Mouse (Mus musculus) stomach, postnatal 0 days (tissue): ENCODE results near the gene Slc2a8. TPM values are rescaled to one million over a fixed set of nuclear protein-coding genes. Genes with fewer than 3 reads are reported as not detected.

ENCODE experiments used
- ATAC-seq: fragments of 200-750 bp; cut with Nextera tagmentation; 2 replicates; pipeline ENCODE4 v1.8.0; 2017; ENCODE audit not compliant: low FRiP score, low TSS enrichment
- DNase-seq: peaks from one replicate; pipeline ENCODE4 v3.0.0-alpha.2; 2016; ENCODE audit warnings: low spot score
- H3K27ac ChIP-seq: fragments of 300-500 bp; sonication (generic); replicated peaks from 2 replicates; pipeline ENCODE4 v1.5.1; 2014; ENCODE audit warnings: mild to moderate bottlenecking, control low read depth
- H3K27me3 ChIP-seq: fragments of 300-500 bp; sonication (generic); 2 replicates; pipeline ENCODE4 v1.6.1; 2014; ENCODE audit warnings: low read length; ENCODE audit not compliant: control insufficient read depth, insufficient read depth
- H3K36me3 ChIP-seq: fragments of 300-500 bp; sonication (generic); 2 replicates; pipeline ENCODE4 v1.6.1; 2014; ENCODE audit warnings: low read length, mixed read lengths; ENCODE audit not compliant: control insufficient read depth, insufficient read depth
- H3K4me1 ChIP-seq: fragments of 300-500 bp; sonication (generic); replicated peaks from 2 replicates; pipeline ENCODE4 v1.6.1; 2014; ENCODE audit warnings: antibody characterized with exemption; ENCODE audit not compliant: control insufficient read depth, insufficient read depth
- H3K4me2 ChIP-seq: fragments of 300-500 bp; sonication (generic); replicated peaks from 2 replicates; pipeline ENCODE4 v1.6.1; 2014; ENCODE audit warnings: low read depth, mild to moderate bottlenecking, control low read depth, moderate library complexity
- H3K4me3 ChIP-seq: fragments of 300-500 bp; sonication (generic); 2 replicates; pipeline ENCODE4 v1.5.1; 2014; ENCODE audit warnings: low read depth, low read length, control low read depth
- H3K9ac ChIP-seq: fragments of 300-500 bp; sonication (generic); 2 replicates; pipeline ENCODE4 v1.6.1; 2014; ENCODE audit warnings: mild to moderate bottlenecking, low read length, control low read depth, mixed read lengths
- H3K9me3 ChIP-seq: fragments of 300-500 bp; sonication (generic); 2 replicates; pipeline ENCODE4 v1.6.1; 2016; ENCODE audit warnings: low read length; ENCODE audit not compliant: control insufficient read depth
- CTCF ChIP-seq: IDR thresholded peaks from 2 replicates; pipeline ENCODE4 v1.5.1; 2016; ENCODE audit warnings: antibody characterized with exemption, low read depth, mild to moderate bottlenecking, moderate library complexity
- EP300 ChIP-seq: optimal IDR thresholded peaks from 2 replicates; pipeline ENCODE3; 2016; ENCODE audit warnings: antibody characterized with exemption
- WGBS: fragments of 180-500 bp; shearing (Covaris S2); extraction: QIAGEN DNeasy Blood & Tissue Kit; methylation state at CpG from one replicate; pipeline ENCODE4 v1.1.7; 2014; 5-methylcytosine and 5-hydroxymethylcytosine counted together
- polyA plus RNA-seq: library from polyadenylated mRNA; unstranded; fragments of >200 nt; fragmentation: Nextera tagmentation; extraction: Ambion mirVana; gene quantifications from 2 replicates; pipeline ENCODE4 v1.2.1, GENCODE M21; 2015

Gene Slc2a8
- polyA plus RNA-seq, 1 experiment from 2014 or later = 12.1 TPM

DNA sequence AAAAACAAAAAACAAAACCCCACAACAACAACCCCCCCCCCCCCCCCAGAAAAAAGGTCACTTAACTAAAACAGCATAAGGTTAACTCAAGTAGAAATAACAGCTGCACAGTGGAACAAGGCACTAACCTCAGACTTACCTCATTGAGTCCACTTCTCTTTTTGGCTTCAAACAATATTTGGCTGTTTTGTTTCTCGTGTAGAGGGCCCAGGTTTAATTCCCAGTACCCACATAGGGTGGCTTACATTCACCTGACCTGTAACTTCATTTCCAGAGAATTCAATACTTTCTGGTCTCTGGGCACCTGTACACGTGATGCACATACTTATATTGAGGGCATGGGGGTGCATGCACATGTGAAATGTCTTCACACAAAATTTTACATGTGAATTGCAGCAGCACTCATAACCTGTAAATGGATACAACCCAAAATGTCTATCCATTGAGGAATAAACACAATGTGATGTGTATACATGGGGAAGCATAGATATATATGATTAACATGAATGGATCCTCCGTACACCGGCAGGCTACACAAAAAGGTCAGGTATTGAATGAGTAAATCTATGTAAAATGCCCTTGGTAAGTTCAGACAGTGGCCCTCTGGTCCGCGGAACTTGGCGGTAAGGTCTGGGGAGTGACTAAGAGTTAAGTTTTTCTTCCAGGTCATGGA is 16.2 kb downstream of the Slc2a8 start:
- 10% methylated on average over 7 of the region's 7 CpGs for WGBS
- no peaks in the 10 kb centered on the region for H3K27me3 ChIP-seq
- ATAC-seq = no peak
- TF ChIP-seq EP300 (no peak), CTCF (no peak)
- peaks cover 11% of the 10 kb centered on the region for H3K36me3 ChIP-seq
- no peak overlapping the region for H3K27ac ChIP-seq
- DNase-seq = no peak
- no peaks in the 10 kb centered on the region for H3K9me3 ChIP-seq
- no peak overlapping the region for H3K4me3 ChIP-seq
- H3K4me2 ChIP-seq = 0 out of 2 replicates have a peak overlapping the region, but pooled peaks have one; percentile 11
- no peak overlapping the region; the same call in 1 of the 2 replicates for H3K9ac ChIP-seq
- peaks cover 2% of the 10 kb centered on the region; the same call in 1 of the 2 replicates for H3K4me1 ChIP-seq

DNA sequence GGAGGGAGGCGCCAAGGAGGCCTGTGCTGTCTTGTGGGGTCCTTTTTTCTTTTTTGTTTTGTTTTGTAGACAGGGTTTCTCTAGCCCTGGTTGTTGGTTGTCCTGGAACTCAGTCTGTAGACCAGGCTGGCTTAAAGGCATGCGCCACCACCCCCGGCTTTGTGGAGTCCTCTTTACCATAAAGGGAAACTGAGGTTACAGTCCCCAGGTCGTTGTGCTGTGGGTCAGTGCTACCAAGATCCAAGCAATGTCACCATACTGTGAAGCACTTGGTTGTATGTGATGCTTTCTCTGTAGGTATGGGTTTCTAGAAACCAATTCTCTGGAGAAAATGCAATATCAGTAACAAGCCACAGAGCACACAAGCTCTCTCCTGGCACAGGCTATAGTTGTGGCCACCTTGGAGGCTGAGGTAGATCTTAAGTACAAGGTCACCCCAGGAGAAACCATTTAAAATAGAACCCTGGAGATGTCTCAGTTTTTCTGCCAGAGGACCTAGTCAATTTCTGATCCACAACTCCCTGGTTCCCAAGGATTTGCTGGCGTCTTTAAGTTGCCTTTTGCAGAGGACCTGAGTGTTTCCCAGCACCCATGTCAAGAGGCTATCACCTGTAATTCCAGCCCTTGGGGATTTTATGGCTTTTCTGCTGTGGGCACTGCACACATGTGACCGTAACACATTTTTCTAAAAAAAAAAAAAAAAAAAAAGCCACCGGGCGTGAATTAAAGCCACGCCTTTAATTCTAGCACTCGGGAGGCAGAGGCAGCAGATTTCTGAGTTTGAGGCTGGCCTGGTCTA is 17.0 kb downstream of the Slc2a8 start:
- no peaks in the 10 kb centered on the region for H3K27me3 ChIP-seq
- H3K9me3 ChIP-seq = no peaks in the 10 kb centered on the region
- peak overlapping the region; percentile 8; the same call in 1 of the 2 replicates for H3K9ac ChIP-seq
- H3K27ac ChIP-seq = peak overlapping the region; percentile 13; the same call in 1 of the 2 replicates
- ATAC-seq = no peak
- TF ChIP-seq EP300 (no peak), CTCF (no peak)
- H3K36me3 ChIP-seq = peaks cover 11% of the 10 kb centered on the region
- H3K4me2 ChIP-seq = no peak overlapping the region
- DNase-seq = no peak
- peaks cover 3% of the 10 kb centered on the region; the same call in 1 of the 2 replicates for H3K4me1 ChIP-seq
- H3K4me3 ChIP-seq = no peak overlapping the region
- 39% methylated on average over 10 of the region's 10 CpGs for WGBS

DNA sequence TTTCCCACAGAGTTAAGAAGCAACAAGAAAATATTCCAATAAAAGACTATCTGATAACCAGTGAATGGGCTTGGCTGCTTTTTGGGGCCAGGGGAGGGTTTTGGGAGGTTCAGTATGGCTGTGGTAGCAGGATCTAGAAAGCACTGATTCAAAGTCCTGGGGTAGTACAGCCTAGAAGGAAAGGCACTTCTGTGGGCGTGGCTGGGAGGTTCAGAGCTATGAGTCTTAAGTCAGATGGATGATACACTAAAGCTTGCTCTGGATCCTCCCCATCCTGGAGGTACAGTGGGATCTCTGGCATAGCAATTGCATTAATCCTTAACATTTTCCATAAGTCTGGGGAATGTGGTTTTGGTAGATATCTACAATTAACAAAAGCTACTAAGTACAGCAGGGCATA is 17.9 kb downstream of the Slc2a8 start:
- Histone ChIP-seq H3K27ac (no peak overlapping the region), H3K4me1 (peaks cover 3% of the 10 kb centered on the region; the same call in 1 of the 2 replicates)

DNA sequence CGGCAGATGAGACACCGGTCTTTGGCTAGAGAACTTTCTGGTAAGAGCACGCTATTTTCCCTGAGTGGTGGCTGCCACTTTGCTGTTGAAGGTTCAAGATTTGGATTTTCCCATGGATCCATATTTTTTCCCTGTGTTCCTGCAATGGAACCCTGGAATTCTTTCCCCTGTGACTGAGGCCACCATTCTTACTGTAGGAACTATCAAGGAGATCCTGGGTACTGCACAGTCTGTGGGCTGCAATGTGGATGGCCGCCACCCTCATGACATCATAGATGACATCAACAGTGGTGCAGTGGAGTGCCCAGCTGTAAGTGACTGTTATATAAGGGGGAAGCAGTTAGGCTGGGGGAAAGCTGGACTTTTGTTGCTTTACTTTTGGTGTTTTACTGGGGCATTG is 18.3 kb downstream of the Slc2a8 start:
- no peak for DNase-seq
- Histone ChIP-seq H3K9me3 (no peaks in the 10 kb centered on the region), H3K4me1 (peaks cover 3% of the 10 kb centered on the region; the same call in 1 of the 2 replicates), H3K27ac (no peak overlapping the region), H3K9ac (no peak overlapping the region; the same call in 1 of the 2 replicates), H3K4me2 (peak overlapping the region; percentile 89), H3K27me3 (no peaks in the 10 kb centered on the region), H3K4me3 (no peak overlapping the region), H3K36me3 (peaks cover 11% of the 10 kb centered on the region)
- ATAC-seq = no peak
- no peak for TF ChIP-seq EP300
- no peak for TF ChIP-seq CTCF
- 57% methylated on average over 4 of the region's 4 CpGs for WGBS

More for the DNA sequence above, 17.9 kb downstream of the Slc2a8 start:
- Histone ChIP-seq H3K4me2 (0 out of 2 replicates have a peak overlapping the region, but pooled peaks have one; percentile 6), H3K9ac (no peak overlapping the region), H3K4me3 (no peak overlapping the region), H3K27me3 (no peaks in the 10 kb centered on the region), H3K36me3 (peaks cover 11% of the 10 kb centered on the region), H3K9me3 (no peaks in the 10 kb centered on the region)
- 59% methylated on average over 1 of the region's 1 CpGs for WGBS
- no peak for DNase-seq
- TF ChIP-seq CTCF (no peak), EP300 (no peak)
- no peak for ATAC-seq

DNA sequence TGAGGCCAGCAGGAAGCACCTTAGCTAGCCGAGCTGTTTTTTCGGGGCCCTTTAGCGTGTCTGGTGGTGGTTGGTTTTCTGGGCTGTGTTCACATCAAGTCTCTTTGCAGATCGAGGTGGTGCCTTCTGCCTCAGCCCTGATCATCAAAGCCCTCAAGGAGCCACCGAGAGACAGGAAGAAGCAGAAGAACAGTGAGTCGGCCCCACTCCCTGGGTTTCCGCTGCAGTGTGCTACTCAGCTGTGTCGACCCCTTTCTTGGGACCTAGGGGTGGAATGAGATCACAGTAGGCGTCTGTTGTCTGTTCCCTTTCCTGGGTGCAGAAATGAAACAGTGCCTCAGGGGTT is 19.0 kb downstream of the Slc2a8 start:
- Histone ChIP-seq H3K9me3 (no peaks in the 10 kb centered on the region), H3K36me3 (peaks cover 11% of the 10 kb centered on the region), H3K4me2 (peak overlapping the region; percentile 89), H3K27ac (peak overlapping the region; percentile 92), H3K4me3 (peak overlapping the region; percentile 67), H3K4me1 (peaks cover 3% of the 10 kb centered on the region; the same call in 1 of the 2 replicates), H3K9ac (peak overlapping the region; percentile 93), H3K27me3 (no peaks in the 10 kb centered on the region)
- TF ChIP-seq EP300 = no peak
- no peak for TF ChIP-seq CTCF
- DNase-seq (no peak), ATAC-seq (no peak)
- 3% methylated on average over 9 of the region's 9 CpGs for WGBS
